Mouse (Mus musculus) heart, postnatal 0 days (tissue): ENCODE measurements around the gene Syndig1l.

ENCODE experiments used
- CTCF ChIP-seq: IDR thresholded peaks from 2 replicates; pipeline ENCODE4 v1.5.1; 2016; ENCODE audit warnings: antibody characterized with exemption, control low read depth, low read depth
- EP300 ChIP-seq: IDR thresholded peaks from 2 replicates; pipeline ENCODE4 v1.6.1; 2016; ENCODE audit warnings: antibody characterized with exemption, low read depth

DNA sequence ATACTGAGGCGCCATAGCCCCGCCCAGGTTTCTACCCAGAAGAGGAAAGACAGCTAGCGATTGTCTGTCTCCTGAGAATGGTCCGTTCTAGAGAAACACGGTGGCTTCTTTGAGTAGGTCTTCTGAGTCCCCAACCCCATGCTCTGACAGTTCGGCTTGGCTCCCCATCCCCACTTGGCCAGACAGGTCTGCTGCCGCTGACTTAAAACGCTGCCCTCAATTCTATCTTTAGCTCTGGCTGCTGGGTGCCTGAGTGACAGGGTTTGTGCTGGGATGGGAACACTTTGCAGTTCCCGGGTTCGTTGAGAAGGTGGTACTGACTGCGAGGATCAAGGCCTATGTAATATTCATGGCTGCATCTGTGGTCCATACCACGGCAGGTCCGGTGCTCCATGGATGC, 34.7 kb upstream of the Syndig1l start:
- TF ChIP-seq EP300 (no peak), CTCF (no peak)
